Mouse (Mus musculus) megakaryocyte-erythroid progenitor cell, adult 5 weeks (primary cell): ENCODE measurements around the gene Plekhn1. TPM values are rescaled to one million over a fixed set of nuclear protein-coding genes. Genes with fewer than 3 reads are reported as not detected.

Source experiments
- polyA plus RNA-seq: library from polyadenylated mRNA; stranded (reverse); fragments of >175 nt; gene quantifications from 2 replicates; pipeline ENCODE4 v1.2.3, GENCODE M21; 2012

Plekhn1 gene
- 32.6 and 41.5 TPM in 2 replicates for polyA plus RNA-seq

DNA sequence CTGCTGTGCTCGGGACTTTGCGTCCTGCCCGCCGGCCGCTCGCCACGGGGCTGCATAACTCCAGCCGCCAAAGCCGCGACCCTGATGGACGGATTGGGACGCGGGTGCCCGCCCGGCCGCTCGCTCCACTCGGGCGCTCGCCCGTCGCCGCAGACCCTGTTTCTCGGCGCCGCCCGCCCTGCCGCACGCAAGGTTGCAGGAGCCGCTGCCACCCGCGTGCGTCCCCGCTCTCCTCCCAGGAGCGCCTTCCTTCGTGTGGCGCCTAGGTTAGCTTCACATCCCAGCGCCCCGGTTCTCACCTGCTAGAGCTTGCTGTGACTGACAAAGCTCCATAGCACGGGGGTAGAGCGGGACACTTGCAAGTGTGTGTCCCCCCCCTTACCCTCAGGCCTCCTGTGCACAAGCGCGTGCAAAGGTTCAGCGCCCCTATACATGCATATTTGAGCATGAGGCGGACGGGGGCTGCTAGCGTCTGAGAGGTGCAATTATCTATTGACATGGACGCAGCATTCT, at the start of gene Plekhn1:
Plekhn1 (minus strand) TSS at position 157 of the 513 bp plus-strand sequence.

DNA sequence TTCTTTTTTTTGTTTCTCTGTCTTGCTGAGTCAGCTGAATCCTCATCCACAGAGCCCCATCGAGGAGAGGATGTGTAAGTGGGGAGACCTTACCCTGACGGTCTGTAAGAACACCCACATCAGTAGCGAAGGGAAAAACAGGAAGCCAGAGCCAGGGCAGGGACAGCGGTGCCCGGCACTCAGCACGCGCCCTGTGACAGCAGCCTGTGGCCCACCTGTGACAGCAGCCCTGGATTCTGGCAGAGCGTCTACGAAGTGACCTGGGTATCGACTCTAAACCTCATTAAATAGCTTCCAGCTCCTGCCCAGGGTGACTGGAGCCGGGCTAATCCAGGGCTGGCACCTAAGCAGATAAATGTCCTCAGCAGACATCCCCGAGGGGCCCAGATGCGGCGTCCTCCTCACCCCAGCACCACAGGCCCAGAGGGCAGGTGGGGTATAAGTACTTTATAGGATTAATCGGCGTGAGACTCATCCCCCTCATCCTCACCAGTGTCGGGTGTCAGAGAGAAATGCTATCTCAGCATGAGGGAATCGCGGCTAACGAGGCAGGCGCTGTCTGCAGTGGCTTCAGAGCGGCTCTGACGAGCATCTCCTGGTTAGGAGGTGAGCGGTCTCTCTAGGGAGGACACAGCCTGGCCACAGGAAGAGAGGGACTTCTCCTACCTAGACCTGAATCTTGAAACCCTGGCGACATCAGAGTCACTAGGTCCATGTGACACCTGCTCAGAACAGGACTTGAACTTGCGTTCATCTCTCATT, 20.6 kb upstream of the Plekhn1 start, which contains the start of gene Samd11:
Samd11 (minus strand) TSS at position 580 of the 762 bp plus-strand sequence.

DNA sequence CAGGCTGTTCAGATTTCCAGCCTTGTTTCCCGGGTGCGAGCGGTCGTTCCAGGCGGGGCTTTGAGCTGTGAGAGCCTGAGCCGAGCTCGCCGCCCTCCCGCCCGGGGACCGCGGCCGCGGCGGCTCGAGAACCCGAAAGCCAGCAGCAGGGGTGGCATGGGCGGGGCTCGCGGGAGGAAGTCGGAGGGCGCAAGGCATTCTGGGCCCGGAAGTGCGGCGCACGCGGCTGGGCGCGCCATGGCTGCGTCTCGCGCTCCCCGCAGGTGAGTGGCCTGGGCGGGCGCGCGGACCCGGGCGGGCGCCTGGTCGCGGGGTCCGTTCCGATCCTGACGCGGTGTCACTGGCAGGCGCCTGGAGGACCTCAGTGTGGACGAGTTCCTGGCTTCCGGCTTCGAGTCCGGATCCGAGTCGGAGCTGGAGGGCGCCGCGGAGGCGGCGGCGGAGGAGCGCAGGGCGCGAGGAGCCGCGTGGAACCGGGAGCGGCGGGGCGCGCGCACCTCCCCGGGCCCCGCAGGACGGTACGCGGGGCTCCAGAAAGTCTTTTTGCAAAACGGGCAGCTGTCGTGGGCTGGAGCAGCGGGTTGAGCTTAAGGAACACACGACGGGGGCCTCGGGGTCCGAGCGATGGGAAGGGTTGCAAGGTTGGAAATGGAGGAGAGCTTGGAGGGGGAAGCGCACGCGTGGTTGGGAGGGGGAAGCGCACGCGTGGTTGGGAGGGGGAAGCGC, 1.3 kb upstream of the Plekhn1 start, which contains the start of gene Noc2l:
Noc2l (plus strand) TSS at position 203 of the 726 bp plus-strand sequence.

DNA sequence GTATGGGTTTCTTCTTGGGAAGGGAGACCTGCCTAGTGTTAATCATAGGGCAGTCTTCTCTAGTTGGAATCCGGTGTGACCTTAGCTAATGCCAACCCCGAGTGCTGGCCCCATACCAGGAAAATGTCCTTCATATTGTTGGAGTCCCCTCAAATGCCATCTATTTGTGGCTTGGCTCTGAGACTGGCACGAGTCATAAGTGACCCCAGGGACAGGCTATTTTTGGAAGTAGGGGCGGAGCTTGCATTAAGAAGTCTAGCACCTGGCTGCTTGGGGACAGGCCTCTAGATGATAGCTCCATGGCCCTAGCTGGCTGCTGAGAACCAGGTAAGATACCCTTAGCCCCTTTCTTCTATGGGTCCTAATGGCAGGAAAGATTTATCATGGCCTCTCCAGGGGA, 19.0 kb downstream of the Plekhn1 start, which contains the start of gene Perm1:
Perm1 (plus strand) TSS at position 220 of the 400 bp plus-strand sequence.

DNA sequence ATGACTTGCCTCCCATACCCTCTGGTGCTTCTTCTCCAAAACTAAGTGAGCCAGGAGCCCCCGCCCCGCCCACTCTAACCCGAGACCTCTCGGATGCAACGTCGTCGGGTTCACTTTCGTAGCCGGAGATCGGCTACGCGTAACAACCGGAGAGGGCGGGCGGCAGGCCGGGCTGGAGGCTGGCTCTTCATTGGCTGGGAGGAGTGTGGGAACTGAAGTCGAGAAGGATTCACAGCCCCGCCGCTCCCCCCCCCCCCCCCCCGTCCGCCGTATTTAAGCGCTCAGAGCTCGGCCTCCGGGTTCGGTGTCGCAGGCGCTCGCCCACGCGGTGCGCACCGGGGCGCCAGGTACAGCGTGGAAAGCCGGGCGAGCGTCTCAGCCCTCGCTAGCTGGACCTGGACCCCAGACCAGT, 31.6 kb downstream of the Plekhn1 start, which contains the start of gene AW011738:
AW011738 (plus strand) TSS at position 304 of the 412 bp plus-strand sequence.

DNA sequence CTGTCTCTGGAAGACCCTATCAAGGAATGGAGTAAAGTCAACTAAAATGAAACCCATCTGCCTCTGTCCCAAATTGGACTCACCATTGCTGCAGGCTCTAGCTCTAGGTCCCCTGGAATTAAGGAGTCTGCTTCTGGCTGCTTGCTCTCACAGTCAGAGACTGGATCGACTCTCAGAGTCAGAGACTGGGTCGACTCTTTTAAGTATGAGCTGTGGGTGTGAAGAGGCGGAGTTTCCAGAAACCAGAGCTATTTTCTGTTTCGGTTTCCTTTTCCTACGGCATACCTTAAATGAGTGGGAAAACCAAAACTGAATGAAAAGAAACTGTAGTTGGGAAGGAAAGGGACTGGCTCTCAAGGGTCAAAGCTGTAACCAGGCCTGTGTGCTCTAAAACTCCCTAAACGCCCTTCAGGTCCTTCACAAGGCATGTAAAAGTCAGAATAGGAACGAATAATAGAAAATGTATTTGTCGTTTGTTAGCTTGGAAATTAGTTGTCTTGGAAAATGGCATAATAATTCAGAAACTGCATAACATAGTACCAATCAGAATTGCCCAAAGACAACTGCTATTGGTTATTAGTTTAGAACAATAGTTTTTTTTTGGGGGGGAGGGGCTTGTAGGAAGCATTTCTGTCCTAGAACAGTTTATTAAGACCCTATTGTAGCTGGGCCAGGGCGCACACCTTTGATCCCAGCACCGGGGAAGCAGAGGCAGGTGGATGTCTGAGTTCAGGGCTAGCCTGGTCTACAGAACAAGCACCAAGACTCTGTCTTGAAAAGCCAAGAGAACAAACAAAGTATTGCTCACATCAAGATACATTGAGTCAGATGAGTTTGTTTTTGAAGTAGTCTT, 33.8 kb downstream of the Plekhn1 start, which contains the start of gene Isg15:
Isg15 (minus strand) TSS at position 196 of the 853 bp plus-strand sequence.

DNA sequence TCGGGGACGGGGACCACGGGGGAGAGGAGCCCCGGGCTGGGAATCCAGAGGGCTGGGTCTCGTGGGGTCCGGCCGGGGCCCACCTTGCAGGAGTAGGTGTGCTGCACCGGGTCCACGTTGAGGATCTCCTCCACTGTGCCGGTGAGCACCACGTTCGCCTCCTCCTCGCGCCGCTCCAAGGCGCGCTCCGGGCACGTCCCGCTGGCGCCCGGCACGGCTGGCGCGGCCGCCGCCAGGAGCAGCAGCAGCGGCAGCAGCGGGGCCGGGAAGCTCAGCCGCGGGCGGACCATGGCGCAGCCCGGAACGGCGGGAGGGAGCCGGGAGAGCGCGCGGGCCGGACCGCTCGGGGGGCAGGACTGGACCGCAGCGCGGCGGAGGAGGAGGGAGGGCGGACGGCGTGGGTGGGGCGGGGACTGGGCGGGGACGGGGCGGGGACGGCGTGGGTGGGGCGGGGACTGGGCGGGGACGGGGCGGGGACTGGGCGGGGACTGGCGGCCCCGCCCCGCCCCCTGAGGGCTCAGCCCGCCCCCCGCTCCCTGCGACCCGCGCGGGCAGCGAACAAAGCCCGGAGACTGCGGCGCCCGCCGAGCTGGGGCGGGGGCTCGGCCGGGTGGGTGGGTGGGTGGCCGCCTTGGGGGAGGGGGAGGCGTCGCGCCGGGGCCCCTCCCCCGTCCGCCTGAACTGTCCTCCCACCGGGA, 37.4 kb downstream of the Plekhn1 start, which contains the start of gene Agrn:
Agrn (minus strand) TSS at position 358 of the 698 bp plus-strand sequence.

Other genes with a start within 250 kb of the Plekhn1 start
- 4.0 and 5.1 TPM in 2 replicates for gene B3galt6, start 242.2 kb downstream of the Plekhn1 start, polyA plus RNA-seq
- gene Sdf4, start 242.0 kb downstream of the Plekhn1 start, polyA plus RNA-seq, result 50.9 and 58.4 TPM in 2 replicates
- 0.81 and 2.3 TPM in 2 replicates for gene Tnfrsf4, start 221.0 kb downstream of the Plekhn1 start, polyA plus RNA-seq
- 4.2 and 7.2 TPM in 2 replicates for gene Tnfrsf18, start 208.7 kb downstream of the Plekhn1 start, polyA plus RNA-seq
- gene Ttll10, start 175.4 kb downstream of the Plekhn1 start, polyA plus RNA-seq, result not detected in 2 replicates
- gene 9430015G10Rik, start 124.9 kb downstream of the Plekhn1 start, polyA plus RNA-seq, result 9.0 and 10.3 TPM in 2 replicates
- gene Rnf223, start 104.3 kb downstream of the Plekhn1 start, polyA plus RNA-seq, result 0.26 and 0.55 TPM in 2 replicates
- 7.6 and 9.0 TPM in 2 replicates for gene Agrn, start 37.4 kb downstream of the Plekhn1 start, polyA plus RNA-seq
- gene Isg15, start 34.0 kb downstream of the Plekhn1 start, polyA plus RNA-seq, result 10.6 and 10.7 TPM in 2 replicates
- 2.0 and 2.5 TPM in 2 replicates for gene AW011738, start 31.6 kb downstream of the Plekhn1 start, polyA plus RNA-seq
- 0.04 and 0.05 TPM in 2 replicates for gene Perm1, start 19.0 kb downstream of the Plekhn1 start, polyA plus RNA-seq
- 85.4 and 133 TPM in 2 replicates for gene Noc2l, start 1.2 kb upstream of the Plekhn1 start, polyA plus RNA-seq
- 0.85 and 1.1 TPM in 2 replicates for gene Samd11, start 20.8 kb upstream of the Plekhn1 start, polyA plus RNA-seq
- not detected in 2 replicates for gene Vmn2r-ps159, start 96.2 kb upstream of the Plekhn1 start, polyA plus RNA-seq